Mouse (Mus musculus): ENCODE measurements around the gene Nr2e1.
A peak's percentile ranks its signal among the peaks of the same experiment; 100 is the strongest.

Nr2e1 gene

GRCm38 (mm10) chr10:42583157-42583872 lies at the start of gene Nr2e1, which contains the start of gene Ostm1:
TSS of gene Nr2e1 (minus strand) at chr10:42583632.
TSS of gene Ostm1 (plus strand) at chr10:42583822.
- peak; percentile 61 for DNase-seq (ENCODE audit: low read depth, low spot score)

- DNase-seq (ENCODE audit: low read depth, low spot score): no peak
Measured at GRCm38 (mm10) chr10:42632453-42633360, 49.3 kb upstream of the Nr2e1 start.

GRCm38 (mm10) chr10:42631754-42632452 lies 48.5 kb upstream of the Nr2e1 start:
- no peak for DNase-seq (ENCODE audit: low read depth, low spot score)

- no peak for DNase-seq (ENCODE audit: low read depth, low spot score)
Measured at GRCm38 (mm10) chr10:42630596-42631355, 47.3 kb upstream of the Nr2e1 start.

GRCm38 (mm10) chr10:42625907-42626306 lies 42.5 kb upstream of the Nr2e1 start:
- DNase-seq (ENCODE audit: low read depth, low spot score): no peak

GRCm38 (mm10) chr10:42618291-42618690 lies 34.9 kb upstream of the Nr2e1 start:
- no peak for DNase-seq (ENCODE audit: low read depth, low spot score)

- DNase-seq (ENCODE audit: low read depth, low spot score): no peak
Measured at GRCm38 (mm10) chr10:42614766-42615165, 31.3 kb upstream of the Nr2e1 start.

GRCm38 (mm10) chr10:42613639-42614381 lies 30.4 kb upstream of the Nr2e1 start:
- DNase-seq (ENCODE audit: low read depth, low spot score): no peak

- DNase-seq (ENCODE audit: low read depth, low spot score): no peak
Measured at GRCm38 (mm10) chr10:42613075-42613474, 29.6 kb upstream of the Nr2e1 start.

- no peak for DNase-seq (ENCODE audit: low read depth, low spot score)
Measured at GRCm38 (mm10) chr10:42606757-42607156, 23.3 kb upstream of the Nr2e1 start.

- DNase-seq (ENCODE audit: low read depth, low spot score): no peak
Measured at GRCm38 (mm10) chr10:42604874-42605273, 21.4 kb upstream of the Nr2e1 start.

GRCm38 (mm10) chr10:42601556-42601955 lies 18.1 kb upstream of the Nr2e1 start:
- DNase-seq (ENCODE audit: low read depth, low spot score): no peak

- DNase-seq (ENCODE audit: low read depth, low spot score): no peak
Measured at GRCm38 (mm10) chr10:42598615-42599014, 15.2 kb upstream of the Nr2e1 start.

GRCm38 (mm10) chr10:42593201-42593600 lies 9.8 kb upstream of the Nr2e1 start:
- no peak for DNase-seq (ENCODE audit: low read depth, low spot score)

GRCm38 (mm10) chr10:42591993-42592686 lies 8.7 kb upstream of the Nr2e1 start:
- DNase-seq (ENCODE audit: low read depth, low spot score): no peak

- DNase-seq (ENCODE audit: low read depth, low spot score): no peak
Measured at GRCm38 (mm10) chr10:42591185-42591992, 8.0 kb upstream of the Nr2e1 start.

GRCm38 (mm10) chr10:42590261-42591184 lies 7.1 kb upstream of the Nr2e1 start:
- no peak for DNase-seq (ENCODE audit: low read depth, low spot score)

- no peak for DNase-seq (ENCODE audit: low read depth, low spot score)
Measured at GRCm38 (mm10) chr10:42589505-42589904, 6.1 kb upstream of the Nr2e1 start.

All from retina, postnatal 7 days (tissue).